Mouse (Mus musculus) thymus, adult 18-20 months (tissue): ENCODE results near the gene Fndc9.

Experiments used
- DNase-seq, 2 experiments: peaks; one replicate each; pipeline ENCODE4 v3.0.0; 2022; ENCODE audit warnings: mixed read lengths in 2 of 2

Gene Fndc9

DNA sequence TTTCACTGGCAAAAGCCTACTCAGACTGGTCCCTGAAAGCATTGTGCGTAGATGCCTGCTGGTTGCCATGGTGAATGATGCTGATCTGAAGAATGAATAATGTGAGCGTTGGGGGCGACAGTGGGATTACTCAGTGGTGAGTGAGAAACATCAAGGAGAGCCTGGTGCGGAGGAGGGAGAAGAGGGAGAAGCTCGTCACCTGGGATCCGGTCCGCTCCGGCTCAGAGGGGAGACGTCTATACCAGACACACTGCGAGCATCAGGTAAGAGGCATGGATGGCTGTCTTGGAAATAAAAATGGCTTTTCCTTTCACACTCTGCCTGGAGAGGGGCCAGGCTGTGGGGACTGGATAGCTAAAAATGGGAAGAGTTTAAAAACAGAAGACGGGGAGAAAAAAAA lies at the start of gene Fndc9:
Gene Fndc9, plus strand, starts transcription at position 198 of the 400 bp plus-strand sequence.
- DNase-seq: no peak

DNA sequence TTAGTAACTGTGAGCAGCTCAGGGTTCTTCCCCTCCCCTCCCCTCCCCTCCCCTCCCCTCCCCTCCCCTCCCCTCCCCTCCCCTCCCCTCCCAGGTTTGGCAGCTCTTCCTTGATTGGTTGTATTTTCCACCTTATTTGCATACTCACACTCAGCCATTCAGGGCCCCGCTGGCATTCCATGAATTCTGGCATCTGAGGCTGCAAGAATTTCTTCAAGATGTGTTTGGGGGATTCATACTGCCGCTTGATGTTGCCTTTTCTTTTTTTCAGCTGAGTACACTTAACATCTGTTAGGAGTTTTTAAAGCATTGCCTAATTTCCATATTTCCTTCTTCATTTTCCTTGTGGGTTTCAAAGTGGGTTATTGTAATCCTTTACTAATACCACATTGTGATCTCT lies 47.0 kb upstream of the Fndc9 start:
- DNase-seq: no peak

DNA sequence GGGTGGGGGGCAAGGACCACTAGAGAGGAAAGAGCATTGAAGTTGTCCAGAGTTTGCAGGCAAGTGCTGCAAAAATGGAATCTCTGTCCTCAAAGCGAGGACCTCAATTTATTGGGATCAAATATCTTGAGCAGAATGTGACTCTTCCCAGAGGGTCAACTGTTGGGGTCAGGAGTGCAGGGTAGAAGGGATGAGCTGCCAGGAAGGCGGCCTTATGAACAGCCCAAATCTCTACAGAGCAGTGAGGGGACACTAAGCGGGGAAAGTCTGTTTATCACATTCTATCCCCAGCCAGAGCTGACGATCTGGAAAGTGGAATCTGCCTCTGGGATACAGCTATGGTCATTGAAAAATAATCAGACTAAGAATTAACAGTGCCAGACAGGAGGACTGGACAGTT lies 41.2 kb upstream of the Fndc9 start:
- DNase-seq: no peak

DNA sequence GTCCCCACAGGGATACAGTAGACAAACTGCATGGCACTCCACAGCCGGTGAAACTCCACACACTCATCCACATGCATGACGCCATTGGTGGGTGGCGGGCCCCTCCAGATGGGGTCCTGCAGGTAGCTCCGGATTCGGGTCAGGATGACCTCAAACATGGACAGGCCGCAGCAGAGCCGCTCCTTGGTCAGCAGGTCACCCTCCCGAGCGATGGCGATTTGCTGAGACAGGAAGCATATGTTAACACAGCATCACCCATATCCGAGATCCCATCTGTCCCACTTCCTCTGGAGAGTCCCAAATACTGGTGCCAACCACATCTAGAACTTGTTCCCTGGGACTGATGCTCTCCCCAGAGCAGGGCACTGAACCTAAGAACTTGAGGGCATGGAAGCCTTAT lies 34.7 kb upstream of the Fndc9 start:
- DNase-seq: no peak

DNA sequence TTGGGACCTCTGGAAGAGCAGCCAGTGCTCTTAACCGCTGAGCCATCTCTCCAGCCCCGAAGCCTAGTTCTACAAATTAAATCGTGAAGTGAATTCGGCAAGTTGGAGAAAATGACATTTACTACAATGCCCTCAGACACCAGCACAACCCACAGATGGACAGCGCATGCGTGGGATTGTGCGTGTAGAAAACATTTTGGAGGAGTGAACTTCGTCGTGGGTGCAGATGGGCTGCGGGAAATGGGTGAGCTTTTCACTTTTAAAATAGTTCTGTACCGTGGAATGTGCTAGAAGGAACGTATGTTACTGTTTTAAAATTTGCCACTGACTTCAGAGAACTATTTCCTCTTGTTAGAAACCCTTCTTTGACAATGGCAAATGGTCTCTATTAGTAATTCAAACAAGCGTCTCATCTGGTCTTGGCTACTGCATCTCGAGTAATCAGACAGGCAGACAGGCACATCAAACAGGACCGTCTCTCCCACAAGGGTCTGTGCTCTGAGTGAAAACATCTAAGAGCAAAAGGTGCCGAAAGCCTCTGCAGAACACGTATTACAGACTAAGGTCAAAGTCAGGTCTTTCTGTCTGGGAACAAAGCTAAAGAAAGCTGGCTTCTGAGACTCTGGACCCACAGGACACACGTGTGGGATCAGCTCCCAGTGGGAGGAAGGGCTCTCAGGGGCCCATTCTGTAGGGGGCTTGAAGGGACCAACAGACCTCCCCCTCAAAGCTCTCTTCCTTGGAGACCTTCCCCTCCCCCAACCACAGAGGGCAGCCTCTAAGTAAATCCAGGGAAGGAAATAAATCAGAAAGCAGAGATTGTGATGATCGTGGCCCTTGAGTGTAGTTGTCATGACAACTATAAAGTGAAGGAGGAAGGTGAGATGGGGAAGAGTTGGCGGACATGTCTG lies 33.4 kb upstream of the Fndc9 start:
- DNase-seq: no peak

- DNase-seq: no peak
Measured at GRCm38 (mm10) chr11:46202547-46202887, 32.8 kb upstream of the Fndc9 start.

- DNase-seq: no peak
Measured at GRCm38 (mm10) chr11:46204841-46205240, 30.5 kb upstream of the Fndc9 start.

GRCm38 (mm10) chr11:46205639-46206409 lies 29.5 kb upstream of the Fndc9 start:
- no peak for DNase-seq

- DNase-seq: no peak
Measured at GRCm38 (mm10) chr11:46209884-46210283, 25.4 kb upstream of the Fndc9 start.

DNA sequence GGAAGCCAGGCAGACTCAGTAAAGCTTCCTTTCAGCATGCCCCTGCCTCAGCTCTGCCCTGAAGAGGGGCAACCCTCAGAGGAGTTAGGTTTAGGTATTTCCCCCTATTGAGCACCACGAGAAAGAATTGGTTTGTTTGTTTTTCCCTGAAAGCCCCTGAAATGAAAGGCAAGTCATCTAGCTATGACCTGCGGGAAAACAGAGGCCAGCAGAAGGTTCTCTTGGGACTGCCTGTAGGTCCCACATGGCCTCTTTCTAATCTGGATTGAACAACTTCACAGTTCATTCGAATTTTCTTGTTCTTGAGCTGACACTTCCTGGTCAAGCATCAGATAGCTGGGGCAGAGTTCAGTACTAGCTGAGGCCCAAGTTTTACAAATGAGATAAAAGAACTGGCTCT lies 23.5 kb upstream of the Fndc9 start:
- DNase-seq: no peak

GRCm38 (mm10) chr11:46213844-46214243 lies 21.5 kb upstream of the Fndc9 start:
- no peak for DNase-seq

GRCm38 (mm10) chr11:46214368-46215230 lies 20.7 kb upstream of the Fndc9 start:
- DNase-seq: no peak

- no peak for DNase-seq
Measured at GRCm38 (mm10) chr11:46215354-46215753, 20.0 kb upstream of the Fndc9 start.

DNA sequence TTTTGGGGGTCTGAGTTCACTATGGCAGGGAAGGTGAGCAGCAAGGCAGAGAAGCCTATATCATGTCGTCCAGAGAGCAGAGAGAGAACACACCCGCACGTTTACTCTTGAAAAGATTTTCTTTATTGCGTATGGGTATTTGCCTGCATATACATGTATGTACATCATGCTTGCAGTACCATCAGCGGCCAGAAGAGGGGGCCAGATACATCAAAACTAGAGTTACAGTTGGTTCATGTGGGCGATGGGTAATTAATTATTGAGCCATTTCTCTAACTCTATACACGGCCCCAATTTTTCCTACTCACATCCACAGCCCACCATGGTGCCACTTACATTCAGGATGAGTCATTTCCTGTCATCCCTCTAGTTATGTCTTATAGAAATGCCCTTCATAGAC lies 18.7 kb upstream of the Fndc9 start:
- DNase-seq: no peak

DNA sequence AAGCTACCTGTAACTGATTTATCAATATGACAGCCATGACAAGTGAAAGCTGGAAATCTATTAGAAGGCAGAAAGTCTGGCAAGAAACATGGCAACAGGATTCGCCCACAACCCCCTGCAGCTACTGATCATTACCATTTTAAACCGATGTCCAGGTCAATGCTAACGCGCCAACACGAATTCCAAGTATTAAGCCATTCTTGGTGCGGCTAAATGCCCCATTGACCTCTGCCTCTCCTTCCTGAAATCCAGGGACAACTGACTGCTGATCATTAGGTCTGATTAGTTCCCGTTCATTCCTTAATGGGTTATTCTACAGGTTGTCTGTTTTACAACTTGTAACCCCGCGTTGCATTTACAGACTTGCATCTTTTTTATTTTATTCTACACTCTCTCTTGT lies 17.6 kb upstream of the Fndc9 start:
- DNase-seq: no peak

DNA sequence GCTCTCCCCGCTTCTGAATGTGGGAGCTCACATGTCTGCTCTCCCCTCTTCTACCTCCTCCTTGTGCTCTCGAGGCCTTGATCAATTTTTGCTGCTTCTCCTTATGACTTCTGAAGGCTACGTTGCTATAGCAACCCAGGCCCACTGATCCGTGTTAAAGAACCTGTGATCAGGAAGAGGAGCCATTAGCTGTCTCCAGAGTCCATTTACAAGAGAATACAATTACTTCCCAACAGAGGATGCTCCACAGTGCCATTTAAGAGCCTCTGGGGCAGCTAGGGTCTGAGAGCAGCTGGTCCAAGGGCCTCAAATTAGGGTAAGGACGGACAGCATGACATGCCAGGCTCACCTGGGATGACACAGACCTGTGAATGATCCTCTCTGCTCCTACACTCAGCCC lies 16.7 kb upstream of the Fndc9 start:
- no peak for DNase-seq

DNA sequence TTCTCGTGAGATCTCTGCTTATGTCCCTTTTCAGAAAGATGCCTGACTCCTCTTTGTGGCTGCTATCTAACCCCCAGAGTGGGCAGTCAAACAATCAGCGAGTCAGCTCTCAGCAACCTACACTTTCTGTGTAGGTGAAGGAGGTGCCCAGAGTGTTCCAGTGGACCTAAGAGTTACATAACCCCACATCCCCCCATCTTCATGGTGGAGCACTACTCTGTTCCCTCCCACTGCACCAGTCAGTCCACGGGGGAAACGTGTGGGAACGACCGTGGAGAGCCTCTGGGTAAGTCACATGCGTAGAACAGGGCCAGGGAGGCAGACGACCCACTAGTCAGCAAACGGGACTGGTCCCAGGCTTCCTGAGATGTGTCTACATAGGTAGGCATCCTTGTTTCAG lies 16.0 kb upstream of the Fndc9 start:
- no peak for DNase-seq

GRCm38 (mm10) chr11:46220211-46220610 lies 15.1 kb upstream of the Fndc9 start:
- DNase-seq: no peak

- no peak for DNase-seq
Measured at GRCm38 (mm10) chr11:46223575-46223974, 11.8 kb upstream of the Fndc9 start.

GRCm38 (mm10) chr11:46225345-46225744 lies 10.0 kb upstream of the Fndc9 start:
- no peak for DNase-seq

GRCm38 (mm10) chr11:46230184-46230583 lies 5.1 kb upstream of the Fndc9 start:
- DNase-seq: no peak

- DNase-seq: no peak
Measured at GRCm38 (mm10) chr11:46232803-46233202, 2.5 kb upstream of the Fndc9 start.

- DNase-seq: no peak
Measured at GRCm38 (mm10) chr11:46233966-46234365, 1.4 kb upstream of the Fndc9 start.
